In the genomic region with DNA sequence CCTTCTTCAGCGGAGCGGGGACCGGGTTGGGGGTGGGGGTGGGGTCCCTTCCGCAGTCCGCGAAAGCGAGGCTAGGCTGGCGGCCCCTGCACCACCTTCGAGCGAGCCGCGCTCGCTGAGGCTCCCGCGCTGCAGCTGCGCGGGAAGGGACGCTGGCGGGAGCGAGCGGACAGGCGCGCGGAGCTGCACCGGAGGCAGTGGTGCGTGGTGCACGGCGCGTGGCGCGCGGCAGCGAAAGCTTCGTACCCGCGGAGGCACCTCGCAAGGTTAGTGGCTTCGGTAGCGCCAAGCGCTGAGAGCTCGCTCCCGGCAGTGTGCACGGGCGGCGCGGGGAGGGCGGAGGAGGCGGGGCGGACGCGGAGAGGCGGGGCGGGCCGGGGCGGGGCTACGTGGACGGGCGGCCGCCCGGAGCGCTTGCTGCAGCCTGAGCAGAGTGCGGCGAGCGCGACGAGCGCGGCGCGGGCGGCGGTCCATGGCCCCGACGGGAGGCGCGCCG, we compare ENCODE assay signal across 8 mouse cellular contexts. TPM values are rescaled to one million over a fixed set of nuclear protein-coding genes. Genes with fewer than 3 reads are reported as not detected.
DNase-seq lines count a peak whose midpoint lies in the region; ATAC-seq lines count a peak whose summit lies in the region.

Arhgap20 (plus strand) TSS at position 417 of the 496 bp plus-strand sequence.

- peak; percentile 77 for ATAC-seq in inflammation-experienced regulatory T-cells, adult 6 months

- intact Hi-C loops in gastrocnemius, postnatal 14 days (cut with DNase I; ENCODE audit: low total_unique reads) = no loop called here

- DNase-seq in adrenal gland, adult (ENCODE audit: inconsistent age in 2 of 2, low spot score in 1 of 2) = peak; percentile 78 to 92
- peak; percentile 76 for DNase-seq in embryo, embryonic 10 days (ENCODE audit: low spot score)
- DNase-seq in gastrocnemius, postnatal 14 days = peak; percentile 84
- peak; percentile 74 to 91 for DNase-seq in left cerebral cortex, adult 8-10 months (ENCODE audit: low spot score in 2 of 2)
- DNase-seq in lung, postnatal 4 days = peak; percentile 78 to 85
- peak; percentile 87 for DNase-seq in right cerebral cortex, adult 2 months (ENCODE audit: low spot score in 2 of 2)
- DNase-seq in urinary bladder, adult 18-20 months (ENCODE audit: low spot score in 2 of 2) = peak; percentile 62 to 70

RNA-seq across cellular contexts. Expression of gene Arhgap20, which starts in this region (rescaled TPM):
- 10 to 100 TPM; 15.7 to 20.4 TPM for total RNA-seq in gastrocnemius, postnatal 14 days (2021)
- polyA plus RNA-seq in inflammation-experienced regulatory T-cells, adult 6 months (2017; shearing (Covaris generic)) = 1 to 10 TPM in 1 of 3 experiments, under 1 TPM in 1, not detected in 1; 0.99 to 1.4 TPM
- 10 to 100 TPM; 72.4 to 85.5 (median 78.3) TPM for total RNA-seq in left cerebral cortex, adult 8-10 months (2022)

Comparison
In these comparisons a context has a peak if more than half of its experiments do, and no peak if none do; other contexts are left out.
1. Peak in every context shown above with its lines: DNase-seq and ATAC-seq.